Mouse (Mus musculus): ENCODE data around the gene Dnaja3.

Dnaja3 gene

GRCm38 (mm10) chr16:4639831-4640237, at the start of gene Dnaja3, which contains the start of gene Vasn:
TSS of gene Dnaja3 (plus strand) at chr16:4639989.
TSS of gene Vasn (plus strand) at chr16:4639941.
- peak; percentile 94 to 96 for DNase-seq

GRCm38 (mm10) chr16:4590236-4590635, 49.6 kb upstream of the Dnaja3 start:
- DNase-seq = no peak

- DNase-seq = peak; percentile 81 to 88
Observed at GRCm38 (mm10) chr16:4592909-4593875, 46.6 kb upstream of the Dnaja3 start.

- peak; percentile 81 to 91 for DNase-seq
Observed at GRCm38 (mm10) chr16:4593971-4594813, 45.6 kb upstream of the Dnaja3 start, which contains the start of gene Glis2. TSS of gene Glis2 (plus strand) at chr16:4594713.

- peak; percentile 72 to 81 for DNase-seq
Observed at GRCm38 (mm10) chr16:4594814-4595526, 44.8 kb upstream of the Dnaja3 start.

- DNase-seq = peak; percentile 80 to 87
Observed at GRCm38 (mm10) chr16:4595527-4595963, 44.2 kb upstream of the Dnaja3 start.

- peak; percentile 33 to 53 for DNase-seq
Observed at GRCm38 (mm10) chr16:4596141-4596728, 43.6 kb upstream of the Dnaja3 start.

GRCm38 (mm10) chr16:4596836-4597235, 43.0 kb upstream of the Dnaja3 start:
- DNase-seq = no peak

GRCm38 (mm10) chr16:4597296-4597695, 42.5 kb upstream of the Dnaja3 start:
- no peak for DNase-seq

- no peak for DNase-seq
Observed at GRCm38 (mm10) chr16:4598041-4598440, 41.7 kb upstream of the Dnaja3 start.

- DNase-seq = peak; percentile 46 to 64
Observed at GRCm38 (mm10) chr16:4598891-4599543, 40.8 kb upstream of the Dnaja3 start.

- DNase-seq = no peak
Observed at GRCm38 (mm10) chr16:4599616-4600015, 40.2 kb upstream of the Dnaja3 start.

- DNase-seq = peak; percentile 41 to 65
Observed at GRCm38 (mm10) chr16:4600701-4601310, 39.0 kb upstream of the Dnaja3 start.

GRCm38 (mm10) chr16:4602189-4602588, 37.6 kb upstream of the Dnaja3 start:
- DNase-seq = peak; percentile 70 to 83

GRCm38 (mm10) chr16:4602766-4603452, 36.9 kb upstream of the Dnaja3 start:
- peak; percentile 72 to 85 for DNase-seq

GRCm38 (mm10) chr16:4603453-4603837, 36.3 kb upstream of the Dnaja3 start:
- no peak for DNase-seq

- DNase-seq = peak in 1 of 2 experiments; percentile 39
Observed at GRCm38 (mm10) chr16:4604293-4604837, 35.4 kb upstream of the Dnaja3 start.

- DNase-seq = peak in 1 of 2 experiments; percentile 55
Observed at GRCm38 (mm10) chr16:4605514-4606131, 34.2 kb upstream of the Dnaja3 start.

- peak; percentile 71 to 79 for DNase-seq
Observed at GRCm38 (mm10) chr16:4606431-4607084, 33.2 kb upstream of the Dnaja3 start.

All from kidney, postnatal 4 days (tissue).